Mouse (Mus musculus): ENCODE results near the gene Cuedc2.

DNA sequence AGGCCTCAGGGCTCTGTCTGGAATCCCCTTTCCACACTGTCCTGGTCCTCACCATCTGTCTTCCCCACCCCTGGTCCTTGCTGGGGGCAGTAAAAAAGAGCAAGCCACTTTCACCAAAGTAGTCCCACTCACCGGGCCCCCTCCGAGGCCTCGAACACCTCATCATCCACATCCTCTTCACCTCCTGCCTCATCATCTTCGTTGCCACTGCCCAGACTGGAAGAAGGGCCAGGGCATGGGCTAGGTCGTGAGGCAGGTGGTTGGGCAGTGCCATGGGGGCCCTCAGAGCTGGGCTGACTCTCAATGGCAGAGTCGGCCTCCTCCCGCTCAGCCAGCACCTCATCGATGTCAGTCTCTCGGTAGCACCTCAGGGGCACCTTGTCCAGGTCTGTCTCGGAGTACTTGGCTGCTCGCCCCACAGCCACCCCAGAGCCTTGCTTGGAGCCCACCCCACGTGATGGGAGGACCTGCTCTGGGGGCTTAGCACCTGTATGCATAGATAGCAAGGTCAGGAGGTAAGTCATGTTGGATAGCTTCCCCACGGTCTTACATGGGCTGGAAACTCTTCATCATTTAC lies 15.4 kb downstream of the Cuedc2 start:
- TF ChIP-seq CTCF (IDR thresholded peaks at IDR 0.05; ENCODE audit: low read depth) = no peak
- TF ChIP-seq EP300 (IDR thresholded peaks at IDR 0.05; ENCODE audit: low read depth) = no peak
